Mouse (Mus musculus): Measurements from ENCODE around the gene Pigf.

- TF ChIP-seq CTCF (IDR thresholded peaks at IDR 0.05; ENCODE audit: extremely low read depth, insufficient read length, insufficient replicate concordance, low read depth, low read length), result no peak
- no peak for TF ChIP-seq POLR2A (IDR thresholded peaks at IDR 0.05; ENCODE audit: low read depth, low read length)
Measured at GRCm38 (mm10) chr17:86948801-86949200, 76.4 kb downstream of the Pigf start.

All from small intestine, adult 2 months (tissue).